Mouse (Mus musculus) heart, embryonic 14.5 days (tissue): ENCODE data around the gene Mapk14. TPM values are rescaled to one million over a fixed set of nuclear protein-coding genes. Genes with fewer than 3 reads are reported as not detected.
A peak's percentile ranks its signal among the peaks of the same experiment; 100 is the strongest.

Experiments used
- ATAC-seq: fragments of 200-750 bp; cut with Nextera tagmentation; 2 replicates; pipeline ENCODE4 v1.8.0; 2017; ENCODE audit warnings: low read depth, moderate TSS enrichment; ENCODE audit not compliant: insufficient number of reproducible peaks, insufficient read depth, low FRiP score
- H3K27ac ChIP-seq, 2 experiments: fragments of 200-500 bp in 1 of 2; fragments of 300-500 bp in 1 of 2; sonication (generic) in 1 of 2; replicated peaks in 1 of 2; 2 replicates each; pipeline ENCODE4 v1.5.1; 2012 to 2014; ENCODE audit warnings: low read depth in 2 of 2, low read length in 2 of 2, control low read depth in 1 of 2, mild to moderate bottlenecking in 1 of 2, mixed read lengths in 1 of 2; ENCODE audit not compliant: control insufficient read depth in 1 of 2, insufficient read depth in 1 of 2
- H3K27me3 ChIP-seq: fragments of 300-500 bp; sonication (generic); 2 replicates; pipeline ENCODE4 v1.6.1; 2014; ENCODE audit warnings: mild to moderate bottlenecking, low read length, control low read depth; ENCODE audit not compliant: control insufficient read depth, insufficient read depth
- H3K36me3 ChIP-seq: fragments of 300-500 bp; sonication (generic); 2 replicates; pipeline ENCODE4 v1.6.1; 2014; ENCODE audit warnings: mild to moderate bottlenecking, control low read depth, low read length, mixed read lengths; ENCODE audit not compliant: control insufficient read depth, insufficient read depth
- H3K4me1 ChIP-seq, 2 experiments: fragments of 200-500 bp in 1 of 2; fragments of 300-500 bp in 1 of 2; sonication (generic) in 1 of 2; 2 replicates each; pipeline ENCODE4 v1.6.1; 2012 to 2014; ENCODE audit warnings: low read length in 2 of 2, control low read depth in 1 of 2, mixed read lengths in 1 of 2; ENCODE audit not compliant: control insufficient read depth in 2 of 2, insufficient read depth in 2 of 2
- H3K4me2 ChIP-seq: fragments of 300-500 bp; sonication (generic); 2 replicates; pipeline ENCODE4 v1.6.1; 2014; ENCODE audit warnings: mild to moderate bottlenecking, low read length
- H3K4me3 ChIP-seq, 2 experiments: fragments of 200-500 bp in 1 of 2; fragments of 300-500 bp in 1 of 2; sonication (generic) in 1 of 2; 2 replicates each; pipeline ENCODE4 v1.5.1; 2012 to 2014; ENCODE audit warnings: low read length in 2 of 2, mild to moderate bottlenecking in 2 of 2, control low read depth in 1 of 2, low read depth in 1 of 2, moderate library complexity in 1 of 2; ENCODE audit not compliant: control insufficient read depth in 1 of 2, insufficient read depth in 1 of 2
- H3K9ac ChIP-seq: fragments of 300-500 bp; sonication (generic); 2 replicates; pipeline ENCODE4 v1.6.1; 2014; ENCODE audit warnings: mild to moderate bottlenecking, low read length
- H3K9me3 ChIP-seq: fragments of 300-500 bp; sonication (generic); 2 replicates; pipeline ENCODE4 v1.6.1; 2016; ENCODE audit warnings: low read length, control low read depth; ENCODE audit not compliant: control insufficient read depth
- WGBS: fragments of 180-500 bp; shearing (Covaris S2); extraction: QIAGEN DNeasy Blood & Tissue Kit; methylation state at CpG from one replicate; pipeline ENCODE4 v1.1.7; 2014; 5-methylcytosine and 5-hydroxymethylcytosine counted together
- polyA plus RNA-seq: library from polyadenylated mRNA; unstranded; fragments of >200 nt; fragmentation: Nextera tagmentation; extraction: Ambion mirVana; gene quantifications from 2 replicates; pipeline ENCODE4 v1.2.1, GENCODE M21; 2014

Gene Mapk14
- polyA plus RNA-seq, 1 experiment from 2014 or later = 37.6 TPM

GRCm38 (mm10) chr17:28743145-28743866 is 52.2 kb downstream of the Mapk14 start:
- Histone ChIP-seq H3K4me1 (peaks cover 0 to 5% of the 10 kb centered on the region in 2 experiments; a peak in 2 of 4 replicates), H3K27ac (no peak overlapping the region), H3K9ac (no peak overlapping the region), H3K4me2 (no peak overlapping the region), H3K9me3 (no peaks in the 10 kb centered on the region), H3K27me3 (no peaks in the 10 kb centered on the region), H3K36me3 (peaks cover 100% of the 10 kb centered on the region), H3K4me3 (no peak overlapping the region)
- 86% methylated on average over 11 of the region's 11 CpGs for WGBS
- no peak for ATAC-seq

GRCm38 (mm10) chr17:28743916-28744315 is 52.8 kb downstream of the Mapk14 start:
- no peak overlapping the region for H3K9ac ChIP-seq
- H3K27ac ChIP-seq = no peak overlapping the region
- H3K9me3 ChIP-seq = no peaks in the 10 kb centered on the region
- no peak overlapping the region for H3K4me2 ChIP-seq
- peaks cover 98% of the 10 kb centered on the region for H3K36me3 ChIP-seq
- H3K4me1 ChIP-seq = peaks cover 0 to 5% of the 10 kb centered on the region in 2 experiments; a peak in 2 of 4 replicates
- 88% methylated on average over 9 of the region's 9 CpGs for WGBS
- H3K4me3 ChIP-seq = no peak overlapping the region
- H3K27me3 ChIP-seq = no peaks in the 10 kb centered on the region
- no peak for ATAC-seq

- no peak for ATAC-seq
- 66% methylated on average over 6 of the region's 6 CpGs for WGBS
- no peak overlapping the region for H3K9ac ChIP-seq
- H3K4me1 ChIP-seq = peaks cover 0 to 5% of the 10 kb centered on the region in 2 experiments; a peak in 2 of 4 replicates
- H3K9me3 ChIP-seq = no peaks in the 10 kb centered on the region
- no peaks in the 10 kb centered on the region for H3K27me3 ChIP-seq
- no peak overlapping the region for H3K4me2 ChIP-seq
- H3K36me3 ChIP-seq = peaks cover 80% of the 10 kb centered on the region
- H3K4me3 ChIP-seq = no peak overlapping the region
- no peak overlapping the region for H3K27ac ChIP-seq
Measured at GRCm38 (mm10) chr17:28745773-28746172, 54.6 kb downstream of the Mapk14 start.

GRCm38 (mm10) chr17:28748001-28748400 is 56.9 kb downstream of the Mapk14 start:
- no peak overlapping the region for H3K4me3 ChIP-seq
- WGBS = 90% methylated on average over 4 of the region's 4 CpGs
- H3K27me3 ChIP-seq = no peaks in the 10 kb centered on the region
- H3K4me1 ChIP-seq = peaks cover 0 to 5% of the 10 kb centered on the region in 2 experiments; a peak in 2 of 4 replicates
- H3K9ac ChIP-seq = no peak overlapping the region
- no peak for ATAC-seq
- H3K4me2 ChIP-seq = no peak overlapping the region
- no peak overlapping the region for H3K27ac ChIP-seq
- H3K36me3 ChIP-seq = peaks cover 58% of the 10 kb centered on the region
- H3K9me3 ChIP-seq = no peaks in the 10 kb centered on the region

GRCm38 (mm10) chr17:28750580-28750979 is 59.5 kb downstream of the Mapk14 start:
- peaks cover 32% of the 10 kb centered on the region for H3K36me3 ChIP-seq

GRCm38 (mm10) chr17:28756447-28756846 is 65.3 kb downstream of the Mapk14 start:
- no peaks in the 10 kb centered on the region for H3K9me3 ChIP-seq
- H3K4me2 ChIP-seq = no peak overlapping the region
- H3K9ac ChIP-seq = no peak overlapping the region
- H3K4me3 ChIP-seq = no peak overlapping the region
- H3K4me1 ChIP-seq = no peaks in the 10 kb centered on the region
- no peaks in the 10 kb centered on the region for H3K27me3 ChIP-seq
- no peaks in the 10 kb centered on the region for H3K36me3 ChIP-seq
- H3K27ac ChIP-seq = no peak overlapping the region
- 63% methylated on average over 5 of the region's 5 CpGs for WGBS
- no peak for ATAC-seq

More at GRCm38 (mm10) chr17:28750580-28750979, 59.5 kb downstream of the Mapk14 start:
- no peak overlapping the region for H3K27ac ChIP-seq
- H3K4me1 ChIP-seq = peaks cover 0 to 5% of the 10 kb centered on the region in 2 experiments; a peak in 2 of 4 replicates
- H3K9me3 ChIP-seq = no peaks in the 10 kb centered on the region
- no peaks in the 10 kb centered on the region for H3K27me3 ChIP-seq
- no peak overlapping the region for H3K9ac ChIP-seq
- WGBS = 67% methylated on average over 6 of the region's 6 CpGs
- no peak overlapping the region for H3K4me2 ChIP-seq
- 0 out of 2 replicates have a peak, but pooled peaks have one; percentile 29 for ATAC-seq
- no peak overlapping the region for H3K4me3 ChIP-seq

- WGBS = 62% methylated on average over 2 of the region's 2 CpGs
- no peaks in the 10 kb centered on the region for H3K9me3 ChIP-seq
- H3K36me3 ChIP-seq = no peaks in the 10 kb centered on the region
- H3K27ac ChIP-seq = no peak overlapping the region
- no peak overlapping the region for H3K9ac ChIP-seq
- H3K27me3 ChIP-seq = no peaks in the 10 kb centered on the region
- no peak overlapping the region for H3K4me3 ChIP-seq
- no peaks in the 10 kb centered on the region for H3K4me1 ChIP-seq
- no peak for ATAC-seq
- no peak overlapping the region for H3K4me2 ChIP-seq
Measured at GRCm38 (mm10) chr17:28757470-28757869, 66.3 kb downstream of the Mapk14 start.
